Comparison of ENCODE assay signal across 27 mouse cellular contexts in the genomic region with DNA sequence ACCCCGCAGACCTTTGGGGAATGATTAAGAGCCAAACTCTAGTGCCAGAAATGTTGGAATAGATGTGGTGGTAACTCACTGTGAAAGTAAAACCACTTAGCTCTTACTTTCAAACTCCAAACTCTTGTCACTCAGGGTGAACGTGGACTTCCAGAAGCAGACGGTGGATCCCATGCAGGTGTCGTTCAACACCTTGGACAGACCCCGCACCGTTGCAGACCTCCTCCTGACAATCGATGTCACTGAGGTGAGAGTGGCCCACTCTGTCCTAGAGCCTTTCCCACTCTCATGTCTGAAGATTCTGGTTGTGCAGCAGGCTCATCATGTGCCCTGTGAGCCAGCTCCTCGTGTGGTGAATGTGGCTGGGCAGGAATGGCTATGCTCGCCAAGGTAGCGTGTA. TPM values are rescaled to one million over a fixed set of nuclear protein-coding genes. Genes with fewer than 3 reads are reported as not detected.
DNase-seq lines count a peak whose midpoint lies in the region; TF ChIP-seq lines count a peak whose summit lies in the region.
"Had no signal": no experiment of that assay in that cellular context is flagged by ENCODE, and none has a peak within 500 bp of the region (broad histone marks: within the 10 kb centered on the region; RNA-seq: fewer than 3 reads in every experiment).

No protein-coding gene starts in this region.

- TF ChIP-seq CTCF in MEL (IDR thresholded peaks at IDR 0.05 in 2 of 3, conservative IDR thresholded peaks at IDR 0.05 in 1 of 3; ENCODE audit: control insufficient read depth in 1 of 3, insufficient read depth in 1 of 3, low read depth in 2 of 3, low read length in 3 of 3, poor library complexity in 1 of 3, severe bottlenecking in 1 of 3): no peak

- H3K27me3 ChIP-seq in MEL (ENCODE audit: control insufficient read depth in 1 of 2, insufficient read depth in 2 of 2, low read length in 2 of 2): no peaks in the 10 kb centered on the region
- H3K27me3 ChIP-seq: Patski had no signal

- peak; percentile 73 for DNase-seq in heart, adult 11 months
- no peak for DNase-seq in heart, postnatal 36 days
- DNase-seq in testis, postnatal 10 days (ENCODE audit: low spot score): peak; percentile 30
- DNase-seq in testis, postnatal 14 days (ENCODE audit: low spot score): no peak
- DNase-seq in MEL (ENCODE audit: low read depth, low spot score): no peak
- DNase-seq in ovary, adult 18-20 months (ENCODE audit: low spot score): no peak
- DNase-seq: adrenal gland, adult 2 months; adrenal gland, adult 8-10 months; adrenal gland, postnatal 10 days; adrenal gland, postnatal 14 days; adrenal gland, postnatal 25 days; adrenal gland, postnatal 36 days; B cell, adult 2 months; cerebellum, adult 11 months; cerebellum, adult 11-12 months; cerebellum, adult 18-20 months; cerebellum, adult 2 months had no signal

- H3K79me2 ChIP-seq in MEL (ENCODE audit: control insufficient read depth, insufficient read depth, low read length, poor library complexity): no peaks in the 10 kb centered on the region

- no peak overlapping the region for H3K27ac ChIP-seq in MEL (ENCODE audit: control insufficient read depth, low read depth, low read length)

- no peak for TF ChIP-seq EP300 in MEL (IDR thresholded peaks at IDR 0.05; ENCODE audit: low read depth in 1 of 2, low read length in 2 of 2)

- no peak for TF ChIP-seq RAD21 in MEL (IDR thresholded peaks at IDR 0.05; ENCODE audit: low read depth, low read length)

- H3K36me3 ChIP-seq in MEL (ENCODE audit: control insufficient read depth in 1 of 2, insufficient read depth in 2 of 2, low read length in 2 of 2): no peaks in the 10 kb centered on the region
- H3K36me3 ChIP-seq: G1E had no signal

- TF ChIP-seq POLR2A in MEL (IDR thresholded peaks at IDR 0.05; ENCODE audit: control insufficient read depth in 1 of 2, insufficient read depth in 1 of 2, low read depth in 1 of 2, low read length in 2 of 2, poor library complexity in 1 of 2): no peak

- H3K9ac ChIP-seq in MEL (ENCODE audit: control insufficient read depth, low read depth, low read length, poor library complexity, severe bottlenecking): no peak overlapping the region

- intact Hi-C loops in heart, postnatal 36 days (cut with DNase I): no loop called here

- H3K9me3 ChIP-seq in MEL (replicated peaks; ENCODE audit: insufficient read depth, low read length): peaks cover 16% of the 10 kb centered on the region
- H3K9me3 ChIP-seq: G1E had no signal

- H3K4me1 ChIP-seq in MEL (ENCODE audit: control insufficient read depth in 1 of 2, insufficient read depth in 2 of 2, low read length in 2 of 2): no peaks in the 10 kb centered on the region

- no peak overlapping the region for H3K4me3 ChIP-seq in MEL (ENCODE audit: control insufficient read depth in 1 of 2, insufficient read depth in 1 of 2, low read depth in 2 of 2, low read length in 2 of 2)

TF ChIP-seq in MEL, 35 proteins besides CTCF, POLR2A, EP300 and RAD21:
- TF ChIP-seq MXI1 (IDR thresholded peaks at IDR 0.05; ENCODE audit: low read depth, low read length) (no peak), KAT2A (conservative IDR thresholded peaks at IDR 0.05; ENCODE audit: low read depth, low read length) (no peak), NELFE (IDR thresholded peaks at IDR 0.05; ENCODE audit: low read depth, low read length) (peak; percentile 5; the same call in 1 of the 2 replicates), SMC3 (IDR thresholded peaks at IDR 0.05; ENCODE audit: low read depth, low read length) (no peak), TAL1 (IDR thresholded peaks at IDR 0.05; ENCODE audit: low read length) (no peak), TBP (IDR thresholded peaks at IDR 0.05; ENCODE audit: low read depth, low read length) (no peak), ZC3H11A (IDR thresholded peaks at IDR 0.05; ENCODE audit: low read depth, low read length) (no peak), ELF1 (IDR thresholded peaks at IDR 0.05; ENCODE audit: low read depth, low read length) (no peak), ZMIZ1 (IDR thresholded peaks at IDR 0.05; ENCODE audit: low read depth, low read length) (no peak), MAZ (IDR thresholded peaks at IDR 0.05; ENCODE audit: low read depth, low read length) (no peak), CHD1 (IDR thresholded peaks at IDR 0.05; ENCODE audit: low read depth, low read length) (0 out of 2 replicates have a peak, but pooled peaks have one; percentile 50), BHLHE40 (IDR thresholded peaks at IDR 0.05; ENCODE audit: borderline replicate concordance, low read depth, low read length) (no peak), MAX (IDR thresholded peaks at IDR 0.05; ENCODE audit: low read length) (0 out of 2 replicates have a peak, but pooled peaks have one; percentile 13), SIN3A (IDR thresholded peaks at IDR 0.05; ENCODE audit: low read length) (no peak), USF2 (IDR thresholded peaks at IDR 0.05; ENCODE audit: borderline replicate concordance in 1 of 2, insufficient read depth in 1 of 2, low read depth in 1 of 2, low read length in 2 of 2) (no peak), JUND (IDR thresholded peaks at IDR 0.05; ENCODE audit: low read depth, low read length) (no peak), MYB (IDR thresholded peaks at IDR 0.05; ENCODE audit: low read depth, low read length) (no peak), MAFK (IDR thresholded peaks at IDR 0.05; ENCODE audit: borderline replicate concordance, low read depth, low read length) (no peak), MYC (IDR thresholded peaks at IDR 0.05; ENCODE audit: low read depth, low read length) (no peak)

RNA-seq across cellular contexts. Expression of a gene that starts 58.1 kb away (rescaled TPM):
- total RNA-seq in heart, postnatal 36 days (2021): under 1 TPM in 1 of 2 experiments, not detected in 1; 0.65 TPM
- total RNA-seq in MEL (2012; rRNA removed): 0.08 TPM in 1 of 2 replicates, not detected in the other
- not detected for polyA plus RNA-seq in MEL (2012; ENCODE audit: insufficient read depth in 1 of 2, insufficient read length in 2 of 2, low read depth in 1 of 2, low replicate concordance in 2 of 2, missing spikeins in 1 of 2)
- total RNA-seq: adrenal gland, adult 18-20 months; adrenal gland, adult 2 months; adrenal gland, adult 8-10 months; adrenal gland, postnatal 10 days; adrenal gland, postnatal 14 days; adrenal gland, postnatal 25 days; adrenal gland, postnatal 36 days; adrenal gland, postnatal 4 days; CH12.LX; ES-E14 had no signal
- polyA plus RNA-seq: activated CD4-positive, CD25-positive, alpha-beta regulatory T cell, adult 4 months; adrenal gland, adult 2 months; brain, embryonic 14.5 days; C2C12; CD4-positive, CD25-positive, alpha-beta regulatory T cell, adult 4 months; G1E; Patski had no signal

Comparison
In these comparisons a context has a peak if more than half of its experiments do, and no peak if none do; other contexts are left out.
1. DNase-seq: peak in heart, adult 11 months (single experiment) and testis, postnatal 10 days (single experiment); none in heart, postnatal 36 days (0 of 2), testis, postnatal 14 days (single experiment), MEL (single experiment) and ovary, adult 18-20 months (single experiment).